Mouse (Mus musculus): ENCODE measurements at regions not wholly inside any gene's neighbourhood (a gene's known extent, or its start where the extent isn't known, plus 50 kb on each side); places are given as distances from the start of the nearest gene placed in this dataset.

- WGBS (ENCODE audit: insufficient replicate concordance), result 19% methylated on average over 3 of the region's 3 CpGs
- Histone ChIP-seq H3K36me3 (ENCODE audit: control insufficient read depth, insufficient read depth) (no peaks in the 10 kb centered on the region), H3K9me3 (replicated peaks; ENCODE audit: control insufficient read depth, low read length) (no peaks in the 10 kb centered on the region), H3K4me3 (ENCODE audit: low read depth, low read length) (no peak overlapping the region), H3K4me1 (ENCODE audit: control insufficient read depth, low read depth, low read length) (no peaks in the 10 kb centered on the region), H3K4me2 (ENCODE audit: low read depth, low read length) (no peak overlapping the region), H3K9ac (ENCODE audit: low read depth, low read length) (no peak overlapping the region), H3K27ac (ENCODE audit: low read length) (no peak overlapping the region), H3K27me3 (ENCODE audit: control insufficient read depth, insufficient read depth, low read depth, low read length) (no peaks in the 10 kb centered on the region)
- ATAC-seq (ENCODE audit: low read depth), result no peak
These were observed 200.5 kb downstream of the Rab11fip2 start for GRCm38 (mm10) chr19:59742946-59743345.

- Histone ChIP-seq H3K27ac (ENCODE audit: low read length) (no peak overlapping the region), H3K4me3 (ENCODE audit: low read depth, low read length) (no peak overlapping the region), H3K36me3 (ENCODE audit: control insufficient read depth, insufficient read depth) (no peaks in the 10 kb centered on the region), H3K9me3 (replicated peaks; ENCODE audit: control insufficient read depth, low read length) (no peaks in the 10 kb centered on the region), H3K4me2 (ENCODE audit: low read depth, low read length) (no peak overlapping the region), H3K9ac (ENCODE audit: low read depth, low read length) (no peak overlapping the region), H3K27me3 (ENCODE audit: control insufficient read depth, insufficient read depth, low read depth, low read length) (no peaks in the 10 kb centered on the region), H3K4me1 (ENCODE audit: control insufficient read depth, low read depth, low read length) (no peaks in the 10 kb centered on the region)
- WGBS (ENCODE audit: insufficient replicate concordance), result 55% methylated on average over 3 of the region's 3 CpGs
- no peak for ATAC-seq (ENCODE audit: low read depth)
These were observed 182.2 kb downstream of the Rab11fip2 start for GRCm38 (mm10) chr19:59761218-59761617.

- Histone ChIP-seq H3K9ac (ENCODE audit: low read depth, low read length) (no peak overlapping the region), H3K4me3 (ENCODE audit: low read depth, low read length) (no peak overlapping the region), H3K4me1 (ENCODE audit: control insufficient read depth, low read depth, low read length) (no peaks in the 10 kb centered on the region), H3K36me3 (ENCODE audit: control insufficient read depth, insufficient read depth) (no peaks in the 10 kb centered on the region), H3K27ac (ENCODE audit: low read length) (no peak overlapping the region), H3K9me3 (replicated peaks; ENCODE audit: control insufficient read depth, low read length) (no peaks in the 10 kb centered on the region), H3K27me3 (ENCODE audit: control insufficient read depth, insufficient read depth, low read depth, low read length) (no peaks in the 10 kb centered on the region), H3K4me2 (ENCODE audit: low read depth, low read length) (no peak overlapping the region)
- no peak for ATAC-seq (ENCODE audit: low read depth)
- 56% methylated on average over 9 of the region's 9 CpGs for whole genome bisulfite sequencing (ENCODE audit: insufficient replicate concordance)
These were observed 158.9 kb downstream of the Rab11fip2 start for GRCm38 (mm10) chr19:59784401-59785046.

GRCm38 (mm10) chr19:59831304-59831703, 112.2 kb downstream of the Rab11fip2 start:
- WGBS (ENCODE audit: insufficient replicate concordance), result 19% methylated on average over 4 of the region's 4 CpGs
- H3K4me2 ChIP-seq (ENCODE audit: low read depth, low read length), result no peak overlapping the region
- no peaks in the 10 kb centered on the region for H3K4me1 ChIP-seq (ENCODE audit: control insufficient read depth, low read depth, low read length)
- H3K27ac ChIP-seq (ENCODE audit: low read length), result no peak overlapping the region
- ATAC-seq (ENCODE audit: low read depth), result no peak
- H3K4me3 ChIP-seq (ENCODE audit: low read depth, low read length), result no peak overlapping the region
- H3K9me3 ChIP-seq (replicated peaks; ENCODE audit: control insufficient read depth, low read length), result no peaks in the 10 kb centered on the region
- H3K36me3 ChIP-seq (ENCODE audit: control insufficient read depth, insufficient read depth), result no peaks in the 10 kb centered on the region
- H3K9ac ChIP-seq (ENCODE audit: low read depth, low read length), result no peak overlapping the region
- H3K27me3 ChIP-seq (ENCODE audit: control insufficient read depth, insufficient read depth, low read depth, low read length), result no peaks in the 10 kb centered on the region

- 51% methylated on average over 4 of the region's 4 CpGs for WGBS (ENCODE audit: insufficient replicate concordance)
These were observed 106.3 kb downstream of the Rab11fip2 start for GRCm38 (mm10) chr19:59837138-59837537.

GRCm38 (mm10) chr19:59837628-59838027, 105.8 kb downstream of the Rab11fip2 start:
- no peak overlapping the region for H3K9ac ChIP-seq (ENCODE audit: low read depth, low read length)
- ATAC-seq (ENCODE audit: low read depth), result no peak
- H3K4me2 ChIP-seq (ENCODE audit: low read depth, low read length), result no peak overlapping the region
- H3K27ac ChIP-seq (ENCODE audit: low read length), result no peak overlapping the region
- no peaks in the 10 kb centered on the region for H3K9me3 ChIP-seq (replicated peaks; ENCODE audit: control insufficient read depth, low read length)
- WGBS (ENCODE audit: insufficient replicate concordance), result 36% methylated on average over 6 of the region's 6 CpGs
- no peaks in the 10 kb centered on the region for H3K36me3 ChIP-seq (ENCODE audit: control insufficient read depth, insufficient read depth)
- no peaks in the 10 kb centered on the region for H3K4me1 ChIP-seq (ENCODE audit: control insufficient read depth, low read depth, low read length)
- no peak overlapping the region for H3K4me3 ChIP-seq (ENCODE audit: low read depth, low read length)
- H3K27me3 ChIP-seq (ENCODE audit: control insufficient read depth, insufficient read depth, low read depth, low read length), result no peaks in the 10 kb centered on the region

More at GRCm38 (mm10) chr19:59837138-59837537, 106.3 kb downstream of the Rab11fip2 start:
- Histone ChIP-seq H3K36me3 (ENCODE audit: control insufficient read depth, insufficient read depth) (no peaks in the 10 kb centered on the region), H3K9ac (ENCODE audit: low read depth, low read length) (no peak overlapping the region), H3K4me2 (ENCODE audit: low read depth, low read length) (no peak overlapping the region), H3K27ac (ENCODE audit: low read length) (no peak overlapping the region), H3K4me3 (ENCODE audit: low read depth, low read length) (no peak overlapping the region), H3K9me3 (replicated peaks; ENCODE audit: control insufficient read depth, low read length) (no peaks in the 10 kb centered on the region), H3K4me1 (ENCODE audit: control insufficient read depth, low read depth, low read length) (no peaks in the 10 kb centered on the region), H3K27me3 (ENCODE audit: control insufficient read depth, insufficient read depth, low read depth, low read length) (no peaks in the 10 kb centered on the region)
- ATAC-seq (ENCODE audit: low read depth), result no peak

- Histone ChIP-seq H3K4me2 (ENCODE audit: low read depth, low read length) (no peak overlapping the region), H3K36me3 (ENCODE audit: control insufficient read depth, insufficient read depth) (no peaks in the 10 kb centered on the region), H3K9ac (ENCODE audit: low read depth, low read length) (no peak overlapping the region), H3K4me1 (ENCODE audit: control insufficient read depth, low read depth, low read length) (no peaks in the 10 kb centered on the region; the same call in 1 of the 2 replicates), H3K4me3 (ENCODE audit: low read depth, low read length) (no peak overlapping the region), H3K27ac (ENCODE audit: low read length) (no peak overlapping the region), H3K9me3 (replicated peaks; ENCODE audit: control insufficient read depth, low read length) (no peaks in the 10 kb centered on the region), H3K27me3 (ENCODE audit: control insufficient read depth, insufficient read depth, low read depth, low read length) (no peaks in the 10 kb centered on the region)
- peak; percentile 50 for ATAC-seq (ENCODE audit: low read depth)
- WGBS (ENCODE audit: insufficient replicate concordance), result 51% methylated on average over 3 of the region's 3 CpGs
These were observed 99.2 kb downstream of the Rab11fip2 start for GRCm38 (mm10) chr19:59844270-59844669.

- H3K9ac ChIP-seq (ENCODE audit: low read depth, low read length), result no peak overlapping the region
- no peaks in the 10 kb centered on the region; the same call in 1 of the 2 replicates for H3K4me1 ChIP-seq (ENCODE audit: control insufficient read depth, low read depth, low read length)
- no peak overlapping the region for H3K27ac ChIP-seq (ENCODE audit: low read length)
- H3K4me2 ChIP-seq (ENCODE audit: low read depth, low read length), result no peak overlapping the region
- H3K9me3 ChIP-seq (replicated peaks; ENCODE audit: control insufficient read depth, low read length), result no peaks in the 10 kb centered on the region
- H3K27me3 ChIP-seq (ENCODE audit: control insufficient read depth, insufficient read depth, low read depth, low read length), result no peaks in the 10 kb centered on the region
- ATAC-seq (ENCODE audit: low read depth), result no peak
- no peak overlapping the region for H3K4me3 ChIP-seq (ENCODE audit: low read depth, low read length)
- WGBS (ENCODE audit: insufficient replicate concordance), result 47% methylated on average over 1 of the region's 1 CpGs
- no peaks in the 10 kb centered on the region for H3K36me3 ChIP-seq (ENCODE audit: control insufficient read depth, insufficient read depth)
These were observed 96.6 kb downstream of the Rab11fip2 start for GRCm38 (mm10) chr19:59846807-59847206.

GRCm38 (mm10) chr19:59850696-59851095, 92.8 kb downstream of the Rab11fip2 start:
- WGBS (ENCODE audit: insufficient replicate concordance), result 38% methylated on average over 5 of the region's 5 CpGs
- Histone ChIP-seq H3K9ac (ENCODE audit: low read depth, low read length) (no peak overlapping the region), H3K4me3 (ENCODE audit: low read depth, low read length) (no peak overlapping the region), H3K36me3 (ENCODE audit: control insufficient read depth, insufficient read depth) (no peaks in the 10 kb centered on the region), H3K27ac (ENCODE audit: low read length) (no peak overlapping the region), H3K4me1 (ENCODE audit: control insufficient read depth, low read depth, low read length) (no peaks in the 10 kb centered on the region), H3K9me3 (replicated peaks; ENCODE audit: control insufficient read depth, low read length) (no peaks in the 10 kb centered on the region), H3K27me3 (ENCODE audit: control insufficient read depth, insufficient read depth, low read depth, low read length) (no peaks in the 10 kb centered on the region), H3K4me2 (ENCODE audit: low read depth, low read length) (no peak overlapping the region)
- ATAC-seq (ENCODE audit: low read depth), result no peak
